Mouse (Mus musculus) MEL (cell line): ENCODE data around the gene Kcnn1. TPM values are rescaled to one million over a fixed set of nuclear protein-coding genes. Genes with fewer than 3 reads are reported as not detected.

Experiments used
- DNase-seq: peaks from one replicate; pipeline ENCODE4 v3.0.0; 2011; ENCODE audit warnings: low read depth, low spot score
- H3K27ac ChIP-seq: 2 replicates; pipeline ENCODE4 v1.5.1; 2012; ENCODE audit warnings: low read depth, mild to moderate bottlenecking, control low read depth, low read length, moderate library complexity; ENCODE audit not compliant: control insufficient read depth
- H3K27me3 ChIP-seq, 2 experiments: fragments of 150-350 bp in 1 of 2; sonication (generic) in 1 of 2; 2 replicates each; pipeline ENCODE4 v1.6.1; 2012; ENCODE audit warnings: low read length in 2 of 2, mild to moderate bottlenecking in 2 of 2, improper control_type of control experiment in 1 of 2, moderate library complexity in 1 of 2; ENCODE audit not compliant: insufficient read depth in 2 of 2, control insufficient read depth in 1 of 2
- H3K36me3 ChIP-seq, 2 experiments: 2 replicates each; pipeline ENCODE4 v1.6.1; 2012 to 2014; ENCODE audit warnings: low read length in 2 of 2, improper control_type of control experiment in 1 of 2, inconsistent platforms in 1 of 2, mild to moderate bottlenecking in 1 of 2; ENCODE audit not compliant: insufficient read depth in 2 of 2, control insufficient read depth in 1 of 2
- H3K4me1 ChIP-seq, 2 experiments: fragments of 150-350 bp in 1 of 2; sonication (generic) in 1 of 2; 2 replicates each; pipeline ENCODE4 v1.6.1; 2012; ENCODE audit warnings: low read length in 2 of 2, improper control_type of control experiment in 1 of 2, mild to moderate bottlenecking in 1 of 2; ENCODE audit not compliant: insufficient read depth in 2 of 2, control insufficient read depth in 1 of 2
- H3K4me3 ChIP-seq, 2 experiments: fragments of 150-350 bp in 1 of 2; sonication (generic) in 1 of 2; 2 replicates each; pipeline ENCODE4 v1.5.1; 2012; ENCODE audit warnings: low read depth in 2 of 2, low read length in 2 of 2, mild to moderate bottlenecking in 2 of 2, moderate library complexity in 2 of 2, control low read depth in 1 of 2, improper control_type of control experiment in 1 of 2; ENCODE audit not compliant: control insufficient read depth in 1 of 2, insufficient read depth in 1 of 2
- H3K79me2 ChIP-seq: 2 replicates; pipeline ENCODE4 v1.6.1; 2012; ENCODE audit warnings: mild to moderate bottlenecking, low read length, moderate library complexity; ENCODE audit not compliant: control insufficient read depth, poor library complexity, insufficient read depth
- H3K9ac ChIP-seq: 2 replicates; pipeline ENCODE4 v1.6.1; 2012; ENCODE audit warnings: low read depth, mild to moderate bottlenecking, control low read depth, low read length, moderate library complexity; ENCODE audit not compliant: control insufficient read depth, poor library complexity, severe bottlenecking
- H3K9me3 ChIP-seq: fragments of 150-350 bp; sonication (generic); replicated peaks from 2 replicates; pipeline ENCODE4 v1.6.1; 2012; ENCODE audit warnings: mild to moderate bottlenecking, low read length, improper control_type of control experiment, moderate library complexity; ENCODE audit not compliant: insufficient read depth
- ELF1 ChIP-seq: IDR thresholded peaks from 2 replicates; pipeline ENCODE4 v1.6.1; 2014; ENCODE audit warnings: low read depth, mild to moderate bottlenecking, inconsistent platforms, low read length, improper control_type of control experiment, moderate library complexity
- EP300 ChIP-seq, 2 experiments: IDR thresholded peaks; 2 replicates each; pipeline ENCODE4 v1.6.1; 2011; ENCODE audit warnings: improper control_type of control experiment in 2 of 2, low read length in 2 of 2, low read depth in 1 of 2, mild to moderate bottlenecking in 1 of 2
- ETS1 ChIP-seq: IDR thresholded peaks from 2 replicates; pipeline ENCODE4 v1.6.1; 2012; ENCODE audit warnings: low read depth, mild to moderate bottlenecking, inconsistent platforms, low read length, improper control_type of control experiment, moderate library complexity
- GABPA ChIP-seq: IDR thresholded peaks from 2 replicates; pipeline ENCODE4 v1.6.1; 2012; ENCODE audit warnings: low read depth, mild to moderate bottlenecking, inconsistent platforms, low read length, improper control_type of control experiment, moderate library complexity
- HCFC1 ChIP-seq: IDR thresholded peaks from 2 replicates; pipeline ENCODE4 v1.6.1; 2012; ENCODE audit warnings: low read depth, mild to moderate bottlenecking, inconsistent platforms, low read length, improper control_type of control experiment, moderate library complexity
- MAFK ChIP-seq: IDR thresholded peaks from 2 replicates; pipeline ENCODE4 v1.6.1; 2011; ENCODE audit warnings: low read depth, mild to moderate bottlenecking, low read length, improper control_type of control experiment, borderline replicate concordance
- MAX ChIP-seq: IDR thresholded peaks from 2 replicates; pipeline ENCODE4 v1.6.1; 2011; ENCODE audit warnings: low read length, improper control_type of control experiment
- MAZ ChIP-seq: IDR thresholded peaks from 2 replicates; pipeline ENCODE4 v1.6.1; 2012; ENCODE audit warnings: low read depth, mild to moderate bottlenecking, inconsistent platforms, low read length, improper control_type of control experiment
- MXI1 ChIP-seq: IDR thresholded peaks from 2 replicates; pipeline ENCODE4 v1.6.1; 2011; ENCODE audit warnings: mild to moderate bottlenecking, low read depth, low read length, improper control_type of control experiment
- NRF1 ChIP-seq: IDR thresholded peaks from 2 replicates; pipeline ENCODE4 v1.6.1; 2014; ENCODE audit warnings: low read depth, mild to moderate bottlenecking, inconsistent platforms, low read length, improper control_type of control experiment, moderate library complexity; ENCODE audit not compliant: poor library complexity, insufficient read depth, severe bottlenecking
- POLR2AphosphoS5 ChIP-seq: IDR thresholded peaks from 2 replicates; pipeline ENCODE4 v1.6.1; 2012; ENCODE audit warnings: low read depth, borderline replicate concordance, mild to moderate bottlenecking, inconsistent platforms, low read length, moderate library complexity, mixed read lengths
- RAD21 ChIP-seq: IDR thresholded peaks from 2 replicates; pipeline ENCODE4 v1.6.1; 2011; ENCODE audit warnings: mild to moderate bottlenecking, low read depth, low read length, improper control_type of control experiment
- RCOR1 ChIP-seq: IDR thresholded peaks from 2 replicates; pipeline ENCODE4 v1.6.1; 2012; ENCODE audit warnings: low read depth, mild to moderate bottlenecking, inconsistent platforms, low read length, improper control_type of control experiment
- TBP ChIP-seq: IDR thresholded peaks from 2 replicates; pipeline ENCODE4 v1.8.0; 2011; ENCODE audit warnings: low read depth, low read length, improper control_type of control experiment
- TCF12 ChIP-seq: IDR thresholded peaks from 2 replicates; pipeline ENCODE4 v1.6.1; 2014; ENCODE audit warnings: low read depth, mild to moderate bottlenecking, inconsistent platforms, low read length, improper control_type of control experiment, moderate library complexity
- UBTF ChIP-seq: IDR thresholded peaks from 2 replicates; pipeline ENCODE4 v1.6.1; 2012; ENCODE audit warnings: low read depth, mild to moderate bottlenecking, inconsistent platforms, low read length, improper control_type of control experiment, moderate library complexity, borderline replicate concordance; ENCODE audit not compliant: insufficient read depth
- USF2 ChIP-seq, 2 experiments: IDR thresholded peaks; 2 replicates each; pipeline ENCODE4 v1.6.1; 2011 to 2012; ENCODE audit warnings: improper control_type of control experiment in 2 of 2, low read length in 2 of 2, borderline replicate concordance in 1 of 2, inconsistent platforms in 1 of 2, low read depth in 1 of 2, mild to moderate bottlenecking in 1 of 2; ENCODE audit not compliant: insufficient read depth in 1 of 2
- polyA plus RNA-seq, 2 experiments: library from polyadenylated mRNA; stranded (reverse) in 1 of 2; unstranded in 1 of 2; fragments of >175 nt in 1 of 2; fragments of >200 nt in 1 of 2; gene quantifications; 2 replicates each; pipeline versions ENCODE4 v1.2.1 to v1.2.4; 2012; ENCODE audit warnings: low replicate concordance in 2 of 2, low read depth in 1 of 2; ENCODE audit not compliant: insufficient read length in 2 of 2, insufficient read depth in 1 of 2, missing spikeins in 1 of 2
- total RNA-seq: library from RNA; depleted of rRNA; stranded (reverse); fragments of 300-350 nt; gene quantifications from 2 replicates; pipeline ENCODE4 v1.2.3, GENCODE M21; 2012

Gene Kcnn1
- total and polyA plus RNA-seq, 3 experiments: 8.9 to 10.7 TPM; not detected in 1

GRCm38 (mm10) chr8:70853863-70854262 is 9.2 kb downstream of the Kcnn1 start:
- TF ChIP-seq MAFK: no peak
- peak; percentile 68 for TF ChIP-seq RCOR1
- TF ChIP-seq TBP: peak; percentile 98
- peak; percentile 90; the same call in 1 of the 2 replicates for TF ChIP-seq UBTF
- Histone ChIP-seq H3K79me2 (no peaks in the 10 kb centered on the region; the same call in 1 of the 2 replicates), H3K27me3 (no peaks in the 10 kb centered on the region), H3K4me1 (peaks cover 0 to 20% of the 10 kb centered on the region in 2 experiments; a peak in 3 of 4 replicates), H3K27ac (no peak overlapping the region), H3K4me3 (no peak overlapping the region), H3K9me3 (no peaks in the 10 kb centered on the region), H3K9ac (no peak overlapping the region), H3K36me3 (no peaks in the 10 kb centered on the region; a peak in 1 of 4 replicates)
- DNase-seq: peak; percentile 81

GRCm38 (mm10) chr8:70852595-70853231 is 10.3 kb downstream of the Kcnn1 start:
- Histone ChIP-seq H3K27me3 (no peaks in the 10 kb centered on the region), H3K4me1 (peaks cover 0 to 20% of the 10 kb centered on the region in 2 experiments; a peak in 3 of 4 replicates), H3K79me2 (no peaks in the 10 kb centered on the region; the same call in 1 of the 2 replicates), H3K4me3 (no peak overlapping the region), H3K36me3 (no peaks in the 10 kb centered on the region; a peak in 1 of 4 replicates), H3K27ac (no peak overlapping the region), H3K9me3 (no peaks in the 10 kb centered on the region), H3K9ac (no peak overlapping the region)
- no peak for TF ChIP-seq ELF1
- no peak for TF ChIP-seq HCFC1
- TF ChIP-seq USF2 (IDR thresholded peaks at IDR 0.05; ENCODE audit: borderline replicate concordance in 1 of 2, insufficient read depth in 1 of 2, low read depth in 1 of 2, low read length in 2 of 2): no peak
- no peak for TF ChIP-seq MAFK
- no peak for TF ChIP-seq MXI1
- TF ChIP-seq GABPA: no peak
- TF ChIP-seq RAD21: no peak
- no peak for TF ChIP-seq EP300 (IDR thresholded peaks at IDR 0.05; ENCODE audit: low read depth in 1 of 2, low read length in 2 of 2)
- TF ChIP-seq NRF1: no peak
- no peak for TF ChIP-seq MAX
- no peak for TF ChIP-seq POLR2AphosphoS5
- TF ChIP-seq TCF12: no peak
- no peak for TF ChIP-seq MAZ
- no peak for TF ChIP-seq RCOR1
- no peak for TF ChIP-seq ETS1
- no peak for DNase-seq
